Mouse (Mus musculus) kidney, adult 2 months (tissue): ENCODE measurements around the gene Mlxipl.

Experiments used
- CTCF ChIP-seq: fragments of 200-500 bp; conservative IDR thresholded peaks from 2 replicates; pipeline ENCODE4 v1.5.1; 2011; ENCODE audit warnings: low read depth, mild to moderate bottlenecking, control low read depth, low read length, moderate library complexity, mixed read lengths; ENCODE audit not compliant: insufficient read depth, insufficient read length
- POLR2A ChIP-seq: fragments of 200-500 bp; IDR thresholded peaks from one replicate; pipeline ENCODE4 v1.6.1; 2011; ENCODE audit warnings: low read depth, low read length, control low read depth

DNA sequence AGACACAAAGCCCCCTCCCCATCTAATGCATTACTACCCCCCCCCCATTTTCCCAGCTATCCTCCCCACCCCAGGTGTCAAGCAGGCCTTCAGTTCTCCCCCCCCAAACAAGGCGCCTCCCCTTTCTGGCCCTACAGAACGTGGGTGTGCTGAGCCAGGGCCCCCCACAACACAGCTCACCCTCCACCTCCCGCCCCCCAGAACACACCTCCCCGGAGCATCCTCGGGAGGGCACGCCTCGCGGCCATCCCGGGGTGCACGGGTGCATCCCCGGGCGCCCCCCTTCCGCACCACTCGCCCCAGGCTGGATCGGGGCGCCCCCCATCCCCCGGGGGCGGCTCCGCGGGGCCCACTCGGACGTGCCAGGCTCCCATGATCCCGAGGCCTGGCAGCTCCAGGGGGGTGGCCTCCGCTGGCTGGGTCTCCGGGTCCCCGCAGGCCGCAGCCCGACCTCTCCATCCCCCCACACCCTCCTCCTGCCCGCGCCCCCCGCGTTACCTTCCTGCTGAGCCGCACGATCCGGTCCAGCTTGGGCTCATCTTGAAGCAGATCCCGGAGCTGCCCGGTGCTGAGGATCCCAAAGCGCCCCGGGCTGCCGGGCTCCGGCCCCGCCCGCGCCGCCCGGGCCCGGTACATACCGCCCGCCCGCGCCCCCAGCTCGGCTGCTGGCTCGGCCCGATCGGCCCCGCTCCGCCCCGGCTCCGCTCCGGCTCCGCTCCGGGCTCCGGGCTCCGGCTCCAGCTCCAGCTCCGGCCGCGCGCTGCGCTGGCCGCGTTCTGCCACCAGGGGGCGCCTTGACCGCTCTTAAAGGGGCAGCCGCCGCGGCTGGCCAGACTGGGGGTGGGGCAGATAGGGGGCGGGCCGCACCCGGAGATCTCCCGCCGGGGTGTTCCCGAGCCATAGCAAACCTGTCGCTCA is 11.9 kb upstream of the Mlxipl start, which contains the start of gene Vps37d:
- peak; percentile 57 for TF ChIP-seq CTCF
- TF ChIP-seq POLR2A: no peak
